Mouse (Mus musculus) neural tube, embryonic 14.5 days (tissue): ENCODE measurements at regions not wholly inside any gene's neighbourhood (a gene's known extent, or its start where the extent isn't known, plus 50 kb on each side); places are given as distances from the start of the nearest gene placed in this dataset.
A peak's percentile ranks its signal among the peaks of the same experiment; 100 is the strongest.
"Not testable (repeated sequence)": the region's sequence is repeated elsewhere in the genome, so short reads cannot be mapped to it uniquely, and the experiment has no call there.

Experiments
- ATAC-seq: fragments of 200-750 bp; cut with Nextera tagmentation; 2 replicates; pipeline ENCODE4 v1.8.0; 2017; ENCODE audit warnings: low read depth, mild to moderate bottlenecking, moderate TSS enrichment, moderate library complexity
- H3K27ac ChIP-seq: fragments of 300-500 bp; sonication (generic); 2 replicates; pipeline ENCODE4 v1.5.1; 2014; ENCODE audit warnings: low read depth, mild to moderate bottlenecking, control low read depth, low read length, moderate library complexity, mixed read lengths
- H3K27me3 ChIP-seq: fragments of 300-500 bp; sonication (generic); 2 replicates; pipeline ENCODE4 v1.6.1; 2014; ENCODE audit warnings: low read length; ENCODE audit not compliant: control insufficient read depth, insufficient read depth
- H3K36me3 ChIP-seq: fragments of 300-500 bp; sonication (generic); 2 replicates; pipeline ENCODE4 v1.6.1; 2014; ENCODE audit warnings: low read length, mixed read lengths; ENCODE audit not compliant: control insufficient read depth, insufficient read depth
- H3K4me1 ChIP-seq: fragments of 300-500 bp; sonication (generic); 2 replicates; pipeline ENCODE4 v1.6.1; 2014; ENCODE audit warnings: low read length; ENCODE audit not compliant: control insufficient read depth, insufficient read depth
- H3K4me2 ChIP-seq: fragments of 300-500 bp; sonication (generic); 2 replicates; pipeline ENCODE4 v1.6.1; 2014; ENCODE audit warnings: mild to moderate bottlenecking, low read depth, low read length, control low read depth
- H3K4me3 ChIP-seq: fragments of 300-500 bp; sonication (generic); 2 replicates; pipeline ENCODE4 v1.5.1; 2014; ENCODE audit warnings: low read depth, low read length, control low read depth, mixed read lengths
- H3K9ac ChIP-seq: fragments of 300-500 bp; sonication (generic); replicated peaks from 2 replicates; pipeline ENCODE4 v1.6.1; 2014; ENCODE audit warnings: low read depth, mild to moderate bottlenecking, control low read depth, low read length, mixed read lengths
- H3K9me3 ChIP-seq: fragments of 300-500 bp; sonication (generic); 2 replicates; pipeline ENCODE4 v1.6.1; 2016; ENCODE audit warnings: low read length; ENCODE audit not compliant: control insufficient read depth
- WGBS: fragments of 180-500 bp; shearing (Covaris S2); extraction: QIAGEN DNeasy Blood & Tissue Kit; methylation state at CpG from one replicate; pipeline ENCODE4 v1.1.7; 2014; 5-methylcytosine and 5-hydroxymethylcytosine counted together

DNA sequence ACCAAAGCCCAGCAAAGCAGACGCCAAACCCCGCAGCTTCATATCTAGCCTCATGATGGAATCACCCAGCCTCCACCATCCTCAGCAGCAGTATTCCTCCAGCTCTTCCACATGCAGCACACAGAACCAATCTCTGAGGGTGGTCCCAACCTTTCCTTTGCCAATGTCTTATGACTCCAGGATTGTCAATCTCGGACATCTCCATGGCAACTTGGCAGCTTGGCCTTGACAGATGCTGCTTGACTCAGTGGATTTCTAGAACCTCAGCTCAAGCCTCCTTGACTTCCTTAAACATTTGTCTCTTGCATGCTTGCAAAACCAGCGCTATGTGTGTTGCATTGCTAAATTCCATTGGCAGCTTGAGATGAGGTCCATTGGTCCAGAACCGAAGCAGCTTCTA lies 96.8 kb upstream of the Plcl2 start:
- WGBS: 93% methylated on average over 5 of the region's 5 CpGs
- ATAC-seq: no peak
- Histone ChIP-seq H3K9me3 (no peaks in the 10 kb centered on the region), H3K9ac (no peak overlapping the region), H3K27ac (no peak overlapping the region), H3K4me2 (no peak overlapping the region), H3K27me3 (no peaks in the 10 kb centered on the region), H3K4me3 (no peak overlapping the region), H3K36me3 (no peaks in the 10 kb centered on the region), H3K4me1 (no peaks in the 10 kb centered on the region)

DNA sequence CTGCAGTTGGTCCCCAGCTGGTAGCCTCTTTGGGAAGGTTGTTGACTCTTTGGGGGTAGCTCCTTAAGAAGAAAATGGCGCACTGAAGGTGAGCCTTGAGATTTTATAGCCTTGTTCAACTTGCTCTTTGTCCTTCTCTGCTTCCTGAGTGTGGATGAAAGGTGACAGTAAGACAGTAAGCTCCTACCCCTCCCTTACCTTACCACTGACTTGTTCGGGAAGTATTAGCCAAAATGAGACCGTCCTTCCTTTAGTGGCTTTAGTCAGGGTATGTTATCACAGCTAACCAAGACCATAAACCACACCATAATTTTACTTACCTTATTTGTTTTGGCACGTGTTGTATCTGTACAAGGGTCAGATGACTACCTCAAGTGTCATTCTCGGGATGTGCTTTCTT lies 95.3 kb upstream of the Plcl2 start:
- 88% methylated on average over 5 of the region's 5 CpGs for WGBS
- no peak overlapping the region for H3K27ac ChIP-seq
- no peak overlapping the region for H3K4me3 ChIP-seq
- H3K4me1 ChIP-seq: no peaks in the 10 kb centered on the region
- no peaks in the 10 kb centered on the region for H3K36me3 ChIP-seq
- no peaks in the 10 kb centered on the region for H3K9me3 ChIP-seq
- H3K4me2 ChIP-seq: no peak overlapping the region
- H3K9ac ChIP-seq: no peak overlapping the region
- no peak for ATAC-seq
- H3K27me3 ChIP-seq: no peaks in the 10 kb centered on the region

DNA sequence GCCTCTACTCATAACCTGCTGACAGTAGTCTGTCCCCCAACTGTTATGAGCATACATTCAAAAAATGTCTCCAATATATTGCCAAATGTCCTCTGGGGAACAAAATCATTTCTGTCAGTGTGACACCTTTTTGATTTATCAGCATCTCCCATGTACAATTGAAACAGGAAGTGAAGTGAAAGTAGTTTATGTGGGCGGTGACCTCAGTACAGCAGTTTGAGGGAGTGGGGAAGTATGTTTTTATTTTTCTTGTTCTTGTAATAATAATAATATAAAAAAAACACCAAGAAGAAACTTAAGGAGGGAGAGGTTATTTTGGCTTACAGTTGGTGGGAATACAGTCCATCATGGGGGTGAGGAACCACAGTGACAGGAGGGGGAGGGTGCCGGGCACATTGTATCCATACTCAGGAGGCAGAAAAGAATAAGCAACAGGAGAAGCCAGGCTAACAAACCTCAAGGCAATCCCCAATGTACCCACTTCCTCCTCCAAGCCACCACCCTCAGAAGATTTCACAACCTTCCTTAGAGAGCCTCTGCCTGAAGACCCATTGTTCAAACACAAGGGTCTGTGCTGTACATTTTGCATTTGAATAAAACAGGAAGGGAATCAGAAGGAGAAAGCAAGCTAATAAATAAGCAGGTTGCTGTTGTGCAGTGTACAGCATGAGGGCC lies 93.7 kb upstream of the Plcl2 start:
- no peaks in the 10 kb centered on the region for H3K4me1 ChIP-seq
- no peak overlapping the region for H3K4me2 ChIP-seq
- H3K36me3 ChIP-seq: no peaks in the 10 kb centered on the region
- H3K27ac ChIP-seq: no peak overlapping the region
- WGBS: 83% methylated on average over 2 of the region's 2 CpGs
- no peak overlapping the region for H3K4me3 ChIP-seq
- no peak overlapping the region for H3K9ac ChIP-seq
- ATAC-seq: no peak
- no peaks in the 10 kb centered on the region for H3K9me3 ChIP-seq
- no peaks in the 10 kb centered on the region for H3K27me3 ChIP-seq

DNA sequence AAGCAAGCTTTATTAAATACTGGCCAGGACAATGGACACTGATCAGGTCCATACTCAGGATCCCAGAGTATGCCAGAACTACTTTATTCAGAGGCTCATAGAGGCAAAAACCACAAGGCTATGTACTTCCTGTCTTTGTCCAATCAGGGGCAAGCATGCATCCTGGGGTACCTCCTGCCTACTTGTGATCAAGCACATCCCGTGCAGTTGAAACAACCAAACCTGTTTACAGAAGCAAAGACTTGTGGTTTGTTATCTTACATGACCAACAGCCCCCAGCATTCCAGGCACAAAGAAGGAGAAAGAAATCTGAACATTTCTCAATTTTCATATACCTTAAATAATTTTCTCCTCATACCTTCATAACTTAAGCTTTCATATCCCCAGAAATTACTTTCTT lies 93.1 kb upstream of the Plcl2 start:
- no peaks in the 10 kb centered on the region for H3K36me3 ChIP-seq
- H3K4me1 ChIP-seq: no peaks in the 10 kb centered on the region
- H3K27me3 ChIP-seq: no peaks in the 10 kb centered on the region
- H3K27ac ChIP-seq: no peak overlapping the region
- ATAC-seq: no peak
- H3K9ac ChIP-seq: no peak overlapping the region
- 67% methylated on average over 1 of the region's 1 CpGs for WGBS
- no peaks in the 10 kb centered on the region for H3K9me3 ChIP-seq
- no peak overlapping the region for H3K4me2 ChIP-seq
- H3K4me3 ChIP-seq: no peak overlapping the region

DNA sequence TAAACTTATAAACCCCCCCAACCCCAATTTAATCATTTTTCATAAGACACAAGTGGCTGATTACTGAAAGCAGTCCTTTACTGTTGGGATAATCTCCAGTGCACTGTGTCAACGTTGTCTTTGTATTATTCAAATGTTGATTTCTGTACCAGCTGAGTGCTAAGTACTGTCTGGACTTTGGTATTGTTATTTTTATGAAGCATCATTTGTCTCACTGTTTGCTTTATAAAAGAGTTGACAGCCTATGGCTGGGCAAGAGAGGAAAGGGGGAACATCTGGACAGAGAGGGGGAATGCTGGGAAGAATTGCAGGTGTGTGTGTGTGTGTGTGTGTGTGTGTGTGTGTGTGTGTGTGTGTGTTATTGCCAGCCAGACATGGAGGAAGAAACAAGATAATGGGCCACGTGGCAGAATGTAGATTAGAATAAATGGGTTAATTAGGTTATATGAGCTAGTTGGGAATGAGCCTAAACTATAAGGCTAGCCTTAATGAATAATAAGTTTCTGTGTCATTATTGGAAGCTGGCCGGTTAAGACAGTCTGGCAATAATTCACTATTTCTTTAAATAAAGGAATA lies 92.6 kb upstream of the Plcl2 start:
- no peak overlapping the region for H3K4me2 ChIP-seq
- no peaks in the 10 kb centered on the region for H3K4me1 ChIP-seq
- H3K27me3 ChIP-seq: no peaks in the 10 kb centered on the region
- ATAC-seq: no peak
- no peak overlapping the region for H3K4me3 ChIP-seq
- 59% methylated on average over 3 of the region's 3 CpGs for WGBS
- no peak overlapping the region for H3K27ac ChIP-seq
- H3K9me3 ChIP-seq: no peaks in the 10 kb centered on the region
- no peaks in the 10 kb centered on the region for H3K36me3 ChIP-seq
- no peak overlapping the region for H3K9ac ChIP-seq

DNA sequence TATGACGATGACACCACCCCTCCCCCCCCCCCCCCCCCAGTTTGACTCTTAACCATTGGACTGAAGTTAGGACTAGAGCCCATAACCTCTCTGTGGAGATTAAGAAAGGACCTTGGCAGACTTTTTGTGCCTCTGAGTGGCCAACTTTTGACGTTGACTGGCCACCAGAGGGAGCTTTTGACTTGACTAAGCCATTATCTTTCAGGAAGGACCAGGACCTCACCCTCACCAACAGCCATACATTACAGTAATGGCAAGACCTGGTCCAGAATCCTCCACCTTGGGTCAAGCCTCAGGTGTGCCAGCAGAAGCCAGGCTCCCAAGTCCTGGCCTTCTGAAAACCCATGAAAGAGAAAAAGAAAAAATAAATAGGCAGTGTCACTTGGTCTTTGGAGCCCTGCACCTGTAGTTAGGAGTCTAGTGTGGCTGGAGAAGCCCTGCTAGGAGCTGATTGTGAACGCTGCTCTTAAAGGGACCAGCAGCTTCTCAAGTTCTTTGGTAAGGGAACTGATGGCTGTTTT lies 90.3 kb upstream of the Plcl2 start:
- no peak overlapping the region for H3K9ac ChIP-seq
- ATAC-seq: no peak
- no peak overlapping the region for H3K4me2 ChIP-seq
- H3K9me3 ChIP-seq: no peaks in the 10 kb centered on the region
- H3K4me1 ChIP-seq: no peaks in the 10 kb centered on the region
- no peak overlapping the region for H3K4me3 ChIP-seq
- H3K27me3 ChIP-seq: no peaks in the 10 kb centered on the region
- H3K27ac ChIP-seq: no peak overlapping the region
- no peaks in the 10 kb centered on the region for H3K36me3 ChIP-seq
- 73% methylated on average over 3 of the region's 3 CpGs for WGBS

DNA sequence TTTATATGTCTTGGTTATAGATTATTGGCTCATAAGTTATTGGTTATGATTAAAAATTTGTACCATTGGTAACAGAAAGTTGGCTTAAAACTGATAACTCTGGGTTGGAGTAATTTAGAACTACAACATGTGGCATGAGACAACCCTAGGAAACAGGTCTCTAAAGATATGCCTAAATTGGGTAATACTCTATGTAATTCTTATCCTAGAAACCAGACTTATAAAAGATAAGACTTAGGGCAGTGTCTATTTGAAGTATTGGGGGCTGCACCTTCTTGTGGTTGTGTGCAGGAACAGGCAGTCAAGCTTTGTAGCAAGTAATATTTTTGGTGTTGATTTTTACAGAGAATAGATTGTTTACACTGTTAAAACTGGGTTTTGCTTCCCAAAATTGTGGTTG lies 89.7 kb upstream of the Plcl2 start:
- not testable (repeated sequence) for H3K9me3 ChIP-seq, H3K9ac ChIP-seq, H3K4me2 ChIP-seq, ATAC-seq, H3K27me3 ChIP-seq, H3K36me3 ChIP-seq, H3K4me3 ChIP-seq, H3K4me1 ChIP-seq, H3K27ac ChIP-seq

DNA sequence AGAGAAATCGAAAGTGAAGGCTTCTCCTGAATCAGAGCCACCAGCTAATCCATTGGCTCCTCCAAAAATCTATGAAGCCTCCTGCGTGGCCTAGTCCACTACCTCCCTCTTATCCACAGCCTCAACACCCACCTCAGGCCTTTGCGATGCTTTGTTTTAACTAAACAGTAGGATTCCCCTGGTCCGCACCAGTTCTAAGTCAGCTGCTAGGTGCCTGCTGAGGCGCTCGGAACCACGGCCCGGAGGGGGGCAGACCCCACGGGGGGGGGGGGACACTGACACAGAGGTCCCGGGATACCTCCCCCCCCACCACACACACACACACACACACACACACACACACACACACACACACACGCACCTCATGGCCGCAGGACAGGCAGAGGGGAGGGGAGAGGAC lies 89.2 kb upstream of the Plcl2 start:
- H3K4me3 ChIP-seq: no peak overlapping the region
- no peak overlapping the region for H3K9ac ChIP-seq
- H3K4me2 ChIP-seq: no peak overlapping the region
- no peaks in the 10 kb centered on the region for H3K9me3 ChIP-seq
- WGBS: 78% methylated on average over 9 of the region's 12 CpGs
- H3K27ac ChIP-seq: no peak overlapping the region
- no peaks in the 10 kb centered on the region for H3K4me1 ChIP-seq
- no peaks in the 10 kb centered on the region for H3K27me3 ChIP-seq
- peak; percentile 82; the same call in 1 of the 2 replicates for ATAC-seq
- H3K36me3 ChIP-seq: no peaks in the 10 kb centered on the region

DNA sequence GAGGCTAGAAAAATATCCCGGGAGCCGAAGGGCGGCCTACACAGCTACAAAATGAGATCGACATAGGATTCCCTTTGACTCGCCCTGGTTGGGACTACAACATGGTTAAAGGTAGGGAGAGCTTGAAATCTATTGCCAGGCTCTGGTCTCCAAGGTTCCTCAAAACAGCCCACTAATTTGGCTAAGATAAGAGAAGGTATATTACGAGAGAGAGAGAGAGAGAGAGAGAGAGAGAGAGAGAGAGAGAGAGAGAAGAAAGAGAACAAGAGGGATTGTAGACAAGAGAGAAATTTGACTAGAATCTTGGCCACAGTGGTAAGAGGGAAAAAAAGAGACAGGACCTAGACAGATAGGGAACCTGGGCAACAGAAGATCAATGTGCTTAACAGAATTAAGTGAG lies 88.5 kb upstream of the Plcl2 start:
- Histone ChIP-seq H3K4me1 (no peaks in the 10 kb centered on the region), H3K9me3 (no peaks in the 10 kb centered on the region), H3K27me3 (no peaks in the 10 kb centered on the region), H3K4me2 (no peak overlapping the region), H3K4me3 (no peak overlapping the region), H3K27ac (no peak overlapping the region), H3K36me3 (no peaks in the 10 kb centered on the region), H3K9ac (no peak overlapping the region)
- no peak for ATAC-seq
- whole genome bisulfite sequencing: 96% methylated on average over 6 of the region's 6 CpGs
